ENCODE assay signal across 19 mouse cellular contexts in the genomic region with DNA sequence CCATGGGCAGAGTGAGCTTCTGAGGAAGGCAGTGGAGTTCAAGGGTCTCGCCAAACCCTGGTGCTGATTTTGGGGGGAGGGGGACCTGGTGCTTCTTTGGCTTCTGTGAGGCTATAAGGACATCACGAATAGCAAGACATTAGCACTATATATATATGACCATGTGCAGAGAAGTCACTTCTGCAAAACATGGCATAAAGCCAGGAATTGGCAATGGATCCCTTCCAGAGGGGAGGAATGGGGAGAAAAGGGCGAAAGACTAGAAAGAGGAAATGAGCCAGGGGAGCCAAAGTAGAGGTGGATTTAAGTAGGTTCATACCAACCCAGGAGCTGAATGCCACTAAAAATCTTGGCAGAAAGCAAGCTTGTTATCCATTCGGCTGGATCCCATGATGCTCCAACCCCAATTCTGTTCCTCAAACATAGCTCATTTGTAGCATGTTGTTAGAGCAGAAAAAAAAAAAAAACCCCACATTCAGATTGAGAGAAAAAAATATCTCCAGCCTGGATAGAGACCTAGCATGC.
DNase-seq lines count a peak whose midpoint lies in the region; ATAC-seq and TF ChIP-seq lines count a peak whose summit lies in the region.
"Had no signal": no experiment of that assay in that cellular context is flagged by ENCODE, and none has a peak within 500 bp of the region (broad histone marks: within the 10 kb centered on the region; RNA-seq: fewer than 3 reads in every experiment).

No protein-coding gene starts in this region.

- H3K36me3 ChIP-seq in heart, embryonic 12.5 days, result no peaks in the 10 kb centered on the region
- H3K36me3 ChIP-seq: embryonic facial prominence, embryonic 15.5 days; forebrain, embryonic 10.5 days; heart, embryonic 13.5 days had no signal

- H3K4me3 ChIP-seq in heart, embryonic 12.5 days, result no peak overlapping the region
- no peak overlapping the region for H3K4me3 ChIP-seq in left cerebral cortex, adult 2 months
- H3K4me3 ChIP-seq: embryonic facial prominence, embryonic 15.5 days; erythroblast, embryonic 14.5 days; forebrain, embryonic 10.5 days; heart, embryonic 13.5 days had no signal

- peaks cover 13% of the 10 kb centered on the region for H3K4me1 ChIP-seq in heart, embryonic 12.5 days (replicated peaks)

- no peaks in the 10 kb centered on the region for H3K27me3 ChIP-seq in heart, embryonic 12.5 days (replicated peaks)
- H3K27me3 ChIP-seq: embryonic facial prominence, embryonic 15.5 days; heart, embryonic 13.5 days had no signal

- H3K9me3 ChIP-seq in heart, embryonic 12.5 days (replicated peaks), result no peaks in the 10 kb centered on the region
- H3K9me3 ChIP-seq: embryonic facial prominence, embryonic 15.5 days; forebrain, embryonic 10.5 days; heart, embryonic 13.5 days had no signal

- H3K9ac ChIP-seq in heart, embryonic 12.5 days, result no peak overlapping the region
- H3K9ac ChIP-seq: embryonic facial prominence, embryonic 15.5 days; heart, embryonic 13.5 days had no signal

- H3K4me2 ChIP-seq in heart, embryonic 12.5 days, result no peak overlapping the region
- H3K4me2 ChIP-seq: embryonic facial prominence, embryonic 15.5 days; heart, embryonic 13.5 days had no signal

- 73% methylated on average over 4 of the region's 4 CpGs for WGBS in heart, embryonic 12.5 days

- no peak overlapping the region for H3K27ac ChIP-seq in heart, embryonic 12.5 days (ENCODE audit: poor library complexity, severe bottlenecking)
- H3K27ac ChIP-seq in left cerebral cortex, adult 2 months, result peak overlapping the region; percentile 96
- H3K27ac ChIP-seq: embryonic facial prominence, embryonic 15.5 days; forebrain, embryonic 10.5 days; heart, embryonic 13.5 days had no signal

- intact Hi-C loops in left cerebral cortex, adult 2 months (cut with DNase I), result loop anchor here (5.0 kb wide), 1 partner anchor 43 kb away; no protein-coding TSS in a partner anchor

- peak; percentile 48 to 51 for DNase-seq in cerebellum, postnatal 10 days
- DNase-seq in cerebellum, postnatal 25 days, result no peak
- peak; percentile 52 for DNase-seq in heart, adult 11 months
- no peak for DNase-seq in left cerebral cortex, adult 2 months (ENCODE audit: extremely low spot score in 1 of 2, low spot score in 2 of 2)
- DNase-seq in left cerebral cortex, adult 18-20 months (ENCODE audit: low spot score in 2 of 2), result no peak
- DNase-seq in brain, adult 2 months (ENCODE audit: low read depth, low spot score), result peak; percentile 57
- DNase-seq in kidney, postnatal 36 days, result no peak
- DNase-seq: cerebellum, adult 11-12 months; cerebellum, adult 9-10 months; embryo, embryonic 11 days; gastrocnemius, postnatal 10 days; heart, postnatal 36 days; kidney, adult 18-20 months had no signal

- no peak for ATAC-seq in heart, embryonic 12.5 days (ENCODE audit: insufficient number of reproducible peaks, low FRiP score)
- ATAC-seq: hindbrain, embryonic 16.5 days had no signal

- TF ChIP-seq CTCF in left cerebral cortex, adult 2 months (IDR thresholded peaks at IDR 0.05), result no peak

Comparison
In these comparisons a context has a peak if more than half of its experiments do, and no peak if none do; other contexts are left out.
1. DNase-seq: peak in cerebellum, postnatal 10 days (2 of 2), heart, adult 11 months (single experiment) and brain, adult 2 months (single experiment); none in cerebellum, postnatal 25 days (0 of 2), left cerebral cortex, adult 2 months (0 of 2), left cerebral cortex, adult 18-20 months (0 of 2) and kidney, postnatal 36 days (0 of 2).